Comparison of ENCODE assay signal across 10 mouse cellular contexts in genomic region chr2:128324256-128325096, GRCm38 (mm10).
A peak's percentile ranks its signal among the peaks of the same experiment; 100 is the strongest.
DNase-seq lines count a peak whose midpoint lies in the region; ATAC-seq and TF ChIP-seq lines count a peak whose summit lies in the region.
"Had no signal": no experiment of that assay in that cellular context is flagged by ENCODE, and none has a peak within 500 bp of the region (broad histone marks: within the 10 kb centered on the region; RNA-seq: fewer than 3 reads in every experiment).

No protein-coding gene starts in this region.

- H3K9me3 ChIP-seq in MEL (replicated peaks; ENCODE audit: insufficient read depth, low read length): no peaks in the 10 kb centered on the region
- H3K9me3 ChIP-seq in hindbrain, embryonic 15.5 days: no peaks in the 10 kb centered on the region
- H3K9me3 ChIP-seq in midbrain, embryonic 15.5 days: no peaks in the 10 kb centered on the region
- H3K9me3 ChIP-seq: megakaryocyte, embryonic 14.5 days had no signal

- H3K4me3 ChIP-seq in MEL (ENCODE audit: control insufficient read depth in 1 of 2, insufficient read depth in 1 of 2, low read depth in 2 of 2, low read length in 2 of 2): no peak overlapping the region
- H3K4me3 ChIP-seq in gastrocnemius, adult 2 months: peak overlapping the region; percentile 43
- H3K4me3 ChIP-seq in hindbrain, embryonic 15.5 days: no peak overlapping the region
- no peak overlapping the region for H3K4me3 ChIP-seq in midbrain, embryonic 15.5 days
- H3K4me3 ChIP-seq: erythroblast, embryonic 14.5 days; megakaryocyte, embryonic 14.5 days had no signal

- TF ChIP-seq POLR2A in MEL (IDR thresholded peaks at IDR 0.05; ENCODE audit: control insufficient read depth in 1 of 2, insufficient read depth in 1 of 2, low read depth in 1 of 2, low read length in 2 of 2, poor library complexity in 1 of 2): no peak

- 29% methylated on average over 13 of the region's 13 CpGs for WGBS in hindbrain, embryonic 15.5 days
- 28% methylated on average over 13 of the region's 13 CpGs for WGBS in midbrain, embryonic 15.5 days

- TF ChIP-seq EP300 in MEL (IDR thresholded peaks at IDR 0.05; ENCODE audit: low read depth in 1 of 2, low read length in 2 of 2): no peak

- no peak overlapping the region for H3K27ac ChIP-seq in MEL (ENCODE audit: control insufficient read depth, low read depth, low read length)
- peak overlapping the region; percentile 53; the same call in 1 of the 2 replicates for H3K27ac ChIP-seq in gastrocnemius, adult 2 months
- peak overlapping the region; percentile 61 for H3K27ac ChIP-seq in hindbrain, embryonic 15.5 days (replicated peaks)
- 0 out of 2 replicates have a peak overlapping the region, but pooled peaks have one; percentile 28 for H3K27ac ChIP-seq in midbrain, embryonic 15.5 days

- H3K9ac ChIP-seq in MEL (ENCODE audit: control insufficient read depth, low read depth, low read length, poor library complexity, severe bottlenecking): no peak overlapping the region
- no peak overlapping the region for H3K9ac ChIP-seq in hindbrain, embryonic 15.5 days
- H3K9ac ChIP-seq in midbrain, embryonic 15.5 days: no peak overlapping the region

- DNase-seq in frontal cortex, postnatal 14 days (ENCODE audit: low spot score in 2 of 2): no peak
- DNase-seq in MEL (ENCODE audit: low read depth, low spot score): peak; percentile 33
- peak; percentile 82 for DNase-seq in gastrocnemius, adult 2 months
- DNase-seq in frontal cortex, postnatal 10 days (ENCODE audit: low spot score in 2 of 2): no peak
- DNase-seq in spleen, postnatal 10 days (ENCODE audit: low spot score in 2 of 2): no peak

- H3K4me1 ChIP-seq in MEL (ENCODE audit: control insufficient read depth in 1 of 2, insufficient read depth in 2 of 2, low read length in 2 of 2): peaks cover 0 to 6% of the 10 kb centered on the region in 2 experiments; a peak in 2 of 4 replicates
- peaks cover 15% of the 10 kb centered on the region for H3K4me1 ChIP-seq in hindbrain, embryonic 15.5 days (replicated peaks)
- peaks cover 10% of the 10 kb centered on the region for H3K4me1 ChIP-seq in midbrain, embryonic 15.5 days

- intact Hi-C loops in gastrocnemius, adult 2 months (cut with DNase I): no loop called here

- H3K36me3 ChIP-seq in MEL (ENCODE audit: control insufficient read depth in 1 of 2, insufficient read depth in 2 of 2, low read length in 2 of 2): no peaks in the 10 kb centered on the region; a peak in 1 of 4 replicates
- no peaks in the 10 kb centered on the region for H3K36me3 ChIP-seq in hindbrain, embryonic 15.5 days
- no peaks in the 10 kb centered on the region for H3K36me3 ChIP-seq in midbrain, embryonic 15.5 days (replicated peaks)

- H3K4me2 ChIP-seq in hindbrain, embryonic 15.5 days: no peak overlapping the region
- H3K4me2 ChIP-seq in midbrain, embryonic 15.5 days: 0 out of 2 replicates have a peak overlapping the region, but pooled peaks have one; percentile 8

- TF ChIP-seq RAD21 in MEL (IDR thresholded peaks at IDR 0.05; ENCODE audit: low read depth, low read length): no peak

- H3K79me2 ChIP-seq in MEL (ENCODE audit: control insufficient read depth, insufficient read depth, low read length, poor library complexity): no peaks in the 10 kb centered on the region

- peak; percentile 44; the same call in 1 of the 2 replicates for ATAC-seq in frontal cortex, adult (ENCODE audit: low TSS enrichment)
- peak; percentile 60 for ATAC-seq in hindbrain, embryonic 15.5 days (ENCODE audit: low FRiP score, low read depth)
- peak; percentile 73; the same call in 1 of the 2 replicates for ATAC-seq in midbrain, embryonic 15.5 days (replicated peaks)

- TF ChIP-seq CTCF in MEL (IDR thresholded peaks at IDR 0.05 in 2 of 3, conservative IDR thresholded peaks at IDR 0.05 in 1 of 3; ENCODE audit: control insufficient read depth in 1 of 3, insufficient read depth in 1 of 3, low read depth in 2 of 3, low read length in 3 of 3, poor library complexity in 1 of 3, severe bottlenecking in 1 of 3): no peak
- TF ChIP-seq CTCF in gastrocnemius, adult 2 months (IDR thresholded peaks at IDR 0.05): no peak

- no peaks in the 10 kb centered on the region for H3K27me3 ChIP-seq in MEL (ENCODE audit: control insufficient read depth in 1 of 2, insufficient read depth in 2 of 2, low read length in 2 of 2)
- no peaks in the 10 kb centered on the region for H3K27me3 ChIP-seq in hindbrain, embryonic 15.5 days
- no peaks in the 10 kb centered on the region for H3K27me3 ChIP-seq in midbrain, embryonic 15.5 days (replicated peaks)

TF ChIP-seq in MEL, 35 proteins besides CTCF, POLR2A, EP300 and RAD21:
- TF ChIP-seq ETS1 (IDR thresholded peaks at IDR 0.05; ENCODE audit: low read depth, low read length) (peak; percentile 70), TCF12 (IDR thresholded peaks at IDR 0.05; ENCODE audit: low read depth, low read length) (peak; percentile 35; the same call in 1 of the 2 replicates), ELF1 (IDR thresholded peaks at IDR 0.05; ENCODE audit: low read depth, low read length) (no peak), MXI1 (IDR thresholded peaks at IDR 0.05; ENCODE audit: low read depth, low read length) (no peak)

Comparison
In these comparisons a context has a peak if more than half of its experiments do, and no peak if none do; other contexts are left out.
1. DNase-seq: peak in MEL (single experiment) and gastrocnemius, adult 2 months (single experiment); none in frontal cortex, postnatal 14 days (0 of 2), frontal cortex, postnatal 10 days (0 of 2) and spleen, postnatal 10 days (0 of 2).
2. Peak in every context shown above with its lines, with median percentiles within 50 percentile points of each other: ATAC-seq.